Mouse (Mus musculus) hindbrain, embryonic 16.5 days (tissue): ENCODE data around the gene Rftn1. TPM values are rescaled to one million over a fixed set of nuclear protein-coding genes. Genes with fewer than 3 reads are reported as not detected.

Experiments used
- ATAC-seq: fragments of 200-750 bp; cut with Nextera tagmentation; 2 replicates; pipeline ENCODE4 v1.8.0; 2017; ENCODE audit warnings: moderate TSS enrichment, moderate library complexity
- H3K27ac ChIP-seq: fragments of 300-500 bp; sonication (generic); 2 replicates; pipeline ENCODE4 v1.5.1; 2014; ENCODE audit warnings: low read depth, mild to moderate bottlenecking, control low read depth, low read length, moderate library complexity
- H3K27me3 ChIP-seq: fragments of 300-500 bp; sonication (generic); replicated peaks from 2 replicates; pipeline ENCODE4 v1.6.1; 2014; ENCODE audit warnings: low read length; ENCODE audit not compliant: control insufficient read depth, insufficient read depth
- H3K36me3 ChIP-seq: fragments of 300-500 bp; sonication (generic); 2 replicates; pipeline ENCODE4 v1.6.1; 2014; ENCODE audit warnings: mild to moderate bottlenecking, low read length, moderate library complexity, mixed read lengths; ENCODE audit not compliant: control insufficient read depth, insufficient read depth
- H3K4me1 ChIP-seq: fragments of 300-500 bp; sonication (generic); 2 replicates; pipeline ENCODE4 v1.6.1; 2014; ENCODE audit warnings: low read depth, low read length; ENCODE audit not compliant: control insufficient read depth, insufficient read depth
- H3K4me2 ChIP-seq: fragments of 300-500 bp; sonication (generic); 2 replicates; pipeline ENCODE4 v1.6.1; 2014; ENCODE audit warnings: mild to moderate bottlenecking, low read length, control low read depth, moderate library complexity
- H3K4me3 ChIP-seq: fragments of 300-500 bp; sonication (generic); 2 replicates; pipeline ENCODE4 v1.5.1; 2014; ENCODE audit warnings: mild to moderate bottlenecking, low read length, control low read depth, moderate library complexity
- H3K9ac ChIP-seq: fragments of 300-500 bp; sonication (generic); 2 replicates; pipeline ENCODE4 v1.6.1; 2014; ENCODE audit warnings: low read depth, mild to moderate bottlenecking, control low read depth, low read length, moderate library complexity
- H3K9me3 ChIP-seq: fragments of 300-500 bp; sonication (generic); 2 replicates; pipeline ENCODE4 v1.6.1; 2014; ENCODE audit warnings: mild to moderate bottlenecking, low read length, moderate library complexity; ENCODE audit not compliant: control insufficient read depth
- WGBS: fragments of 180-500 bp; shearing (Covaris S2); extraction: QIAGEN DNeasy Blood & Tissue Kit; methylation state at CpG from one replicate; pipeline ENCODE4 v1.1.7; 2014; 5-methylcytosine and 5-hydroxymethylcytosine counted together
- polyA plus RNA-seq: library from polyadenylated mRNA; unstranded; fragments of >200 nt; fragmentation: Nextera tagmentation; extraction: Ambion mirVana; gene quantifications from 2 replicates; pipeline ENCODE4 v1.2.1, GENCODE M21; 2015

Gene Rftn1
- polyA plus RNA-seq, 1 experiment from 2014 or later, result 21.1 TPM

DNA sequence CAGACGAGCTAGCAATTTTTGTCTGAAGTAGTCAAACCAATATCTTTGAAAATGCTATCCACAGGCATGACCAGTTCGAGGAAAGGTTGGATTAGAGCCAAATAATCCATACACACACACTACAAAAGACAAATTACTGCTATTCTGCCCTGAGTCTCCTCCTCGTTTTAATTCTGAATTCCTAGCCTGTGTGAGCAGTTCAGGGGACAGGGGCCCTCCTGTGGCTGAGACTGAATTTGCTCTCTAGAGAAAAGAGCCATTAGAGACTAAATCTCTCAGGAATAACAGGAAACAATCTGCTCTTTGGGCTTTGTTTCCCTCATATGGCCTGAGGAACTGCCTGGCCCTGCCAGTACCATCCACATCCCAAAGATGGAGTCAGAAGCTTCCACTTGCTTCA lies 3.2 kb upstream of the Rftn1 start:
- 0 out of 2 replicates have a peak, but pooled peaks have one; percentile 34 for ATAC-seq
- Histone ChIP-seq H3K9me3 (no peaks in the 10 kb centered on the region), H3K9ac (no peak overlapping the region), H3K27ac (no peak overlapping the region), H3K4me1 (peaks cover 24% of the 10 kb centered on the region), H3K4me2 (no peak overlapping the region), H3K36me3 (no peaks in the 10 kb centered on the region), H3K27me3 (0 out of 2 replicates have a peak, but pooled peaks cover 5% of the 10 kb centered on the region), H3K4me3 (no peak overlapping the region)
- 27% methylated on average over 3 of the region's 3 CpGs for WGBS

DNA sequence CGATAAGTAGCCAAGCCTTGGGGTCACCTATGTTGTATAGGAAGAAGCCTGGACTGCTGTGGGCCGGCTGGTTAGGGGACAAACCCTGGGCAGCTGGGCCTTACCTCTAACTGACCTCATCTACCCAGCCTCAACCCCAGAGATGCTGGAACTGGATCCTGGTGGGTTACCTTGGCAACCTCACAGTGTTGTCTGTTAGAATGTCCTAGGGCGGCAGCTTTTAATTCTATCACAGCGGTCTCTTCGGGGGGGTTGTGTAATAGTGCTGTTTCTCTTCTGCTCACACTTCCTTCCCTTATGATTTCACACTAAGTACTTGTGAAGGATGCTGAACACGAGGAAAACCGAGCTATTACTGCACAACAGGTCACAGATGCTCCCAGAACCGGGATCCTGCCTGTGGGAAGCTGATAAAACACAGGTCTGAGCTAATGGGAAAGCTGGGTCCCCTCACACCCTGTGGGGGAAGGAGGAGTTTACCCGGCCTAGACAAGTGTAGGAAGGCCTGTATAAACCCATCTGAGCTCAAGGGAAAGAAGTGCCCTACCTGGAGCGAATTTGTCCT lies 2.0 kb upstream of the Rftn1 start:
- no peaks in the 10 kb centered on the region for H3K36me3 ChIP-seq
- 0 out of 2 replicates have a peak, but pooled peaks cover 5% of the 10 kb centered on the region for H3K27me3 ChIP-seq
- no peak for ATAC-seq
- H3K4me3 ChIP-seq, result no peak overlapping the region
- H3K9ac ChIP-seq, result no peak overlapping the region
- no peaks in the 10 kb centered on the region for H3K9me3 ChIP-seq
- WGBS, result 27% methylated on average over 10 of the region's 10 CpGs
- peaks cover 24% of the 10 kb centered on the region for H3K4me1 ChIP-seq
- H3K4me2 ChIP-seq, result no peak overlapping the region
- H3K27ac ChIP-seq, result no peak overlapping the region

DNA sequence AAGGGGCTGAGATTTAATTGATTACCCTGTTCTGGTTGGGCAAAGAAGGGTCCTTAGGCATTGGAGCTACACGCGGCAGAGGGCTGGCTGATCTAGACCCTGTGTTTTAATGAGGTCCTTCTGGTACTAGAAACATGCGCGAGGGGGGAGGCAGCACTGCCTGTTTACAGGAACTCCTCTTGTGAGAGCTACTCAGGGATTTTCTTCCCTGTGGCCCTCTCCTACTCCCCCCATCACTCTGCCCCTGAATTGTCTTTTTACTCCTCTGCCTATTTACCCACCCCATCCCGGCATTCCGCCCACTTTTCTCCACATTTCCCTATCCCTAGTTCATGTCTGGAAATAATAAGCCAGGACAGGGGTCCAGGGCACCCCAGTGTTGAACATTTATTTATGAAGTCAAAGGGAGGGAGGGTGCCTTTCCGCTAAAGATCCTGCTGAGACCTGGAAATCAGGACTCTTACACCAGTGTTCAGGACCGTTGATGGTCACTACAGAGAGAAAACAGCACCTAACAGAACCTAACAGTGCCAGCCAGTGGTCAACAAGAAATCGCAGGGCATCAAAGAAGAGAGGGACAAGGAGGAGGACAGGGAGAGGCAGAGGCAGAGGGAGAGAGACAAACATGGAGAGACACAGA lies 964 bp upstream of the Rftn1 start:
- Histone ChIP-seq H3K4me3 (no peak overlapping the region), H3K4me1 (peaks cover 24% of the 10 kb centered on the region), H3K9me3 (no peaks in the 10 kb centered on the region), H3K27me3 (0 out of 2 replicates have a peak, but pooled peaks cover 5% of the 10 kb centered on the region), H3K4me2 (no peak overlapping the region), H3K9ac (no peak overlapping the region), H3K36me3 (no peaks in the 10 kb centered on the region), H3K27ac (no peak overlapping the region)
- no peak for ATAC-seq
- WGBS, result 52% methylated on average over 9 of the region's 9 CpGs

DNA sequence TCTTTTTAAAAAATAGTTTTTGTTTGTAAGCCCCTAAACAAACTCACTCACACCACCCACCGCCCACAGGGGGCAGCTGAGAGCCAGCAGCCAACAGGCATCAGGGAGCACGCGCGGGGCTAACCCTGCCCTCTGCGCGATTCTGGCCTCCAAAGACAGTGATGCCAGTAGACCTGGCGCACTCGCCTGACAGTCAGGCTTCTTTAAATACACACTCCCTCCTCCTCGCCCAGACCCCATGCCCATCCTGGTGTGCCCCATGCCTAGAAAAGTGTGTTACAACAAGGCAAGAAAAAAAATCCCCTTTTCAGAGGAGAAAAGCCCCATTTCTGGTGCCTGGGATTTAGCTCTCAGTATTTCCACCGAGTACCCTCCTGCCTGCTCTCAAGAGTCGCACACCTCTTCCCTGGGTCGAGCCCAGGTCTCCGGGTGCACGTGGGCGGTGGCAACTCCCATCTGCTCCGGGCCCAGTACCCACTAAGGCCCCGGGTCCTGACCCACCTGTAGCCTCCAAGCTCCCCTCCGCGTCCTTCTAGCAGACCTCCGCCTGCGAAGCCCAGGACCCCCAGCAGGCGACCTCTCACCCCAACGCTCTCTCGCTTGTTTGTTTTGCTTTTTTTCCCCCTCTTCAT lies 977 bp downstream of the Rftn1 start:
- Histone ChIP-seq H3K27ac (0 out of 2 replicates have a peak overlapping the region, but pooled peaks have one; percentile 13), H3K4me1 (peaks cover 24% of the 10 kb centered on the region), H3K4me2 (peak overlapping the region; percentile 100), H3K27me3 (0 out of 2 replicates have a peak, but pooled peaks cover 5% of the 10 kb centered on the region), H3K4me3 (peak overlapping the region; percentile 79), H3K9me3 (no peaks in the 10 kb centered on the region), H3K9ac (peak overlapping the region; percentile 74), H3K36me3 (no peaks in the 10 kb centered on the region)
- 1% methylated on average over 24 of the region's 24 CpGs for WGBS
- ATAC-seq, result peak; percentile 62

DNA sequence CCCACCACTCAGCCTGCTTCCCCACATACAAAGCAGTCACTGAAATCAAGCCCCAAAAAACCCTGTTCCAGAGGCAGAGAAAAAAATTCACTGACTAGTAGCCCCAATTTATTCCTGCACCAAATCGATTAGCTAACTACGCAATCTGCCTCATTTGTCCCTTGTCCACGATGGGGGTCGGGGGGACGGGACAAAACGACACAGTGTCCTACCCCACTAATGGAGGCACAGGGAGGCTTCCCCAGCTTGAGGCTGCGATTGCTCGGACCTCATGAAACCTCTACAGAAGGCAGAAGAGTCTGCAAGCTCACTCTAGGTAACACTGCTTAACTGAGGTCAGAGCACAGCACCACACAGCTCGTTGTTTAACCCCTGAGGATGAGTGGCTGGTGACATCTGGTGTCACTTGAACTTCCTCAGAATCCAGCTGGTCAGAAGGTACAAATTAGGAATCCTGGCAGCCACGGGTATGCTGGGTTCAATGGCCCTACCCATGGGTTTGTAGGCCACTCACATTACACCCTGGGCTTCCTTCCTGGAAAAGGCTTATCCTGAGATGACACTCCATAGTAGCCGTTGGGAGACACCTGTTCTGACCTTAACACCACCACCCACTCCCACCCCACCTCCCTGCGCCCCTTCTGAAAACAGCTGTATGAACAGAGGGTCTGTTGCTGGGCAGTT lies 1.7 kb downstream of the Rftn1 start:
- no peak for ATAC-seq
- WGBS, result 75% methylated on average over 12 of the region's 12 CpGs
- Histone ChIP-seq H3K27ac (no peak overlapping the region), H3K4me3 (peak overlapping the region; percentile 79), H3K9me3 (no peaks in the 10 kb centered on the region), H3K36me3 (no peaks in the 10 kb centered on the region), H3K9ac (no peak overlapping the region), H3K4me1 (peaks cover 20% of the 10 kb centered on the region), H3K4me2 (peak overlapping the region; percentile 100), H3K27me3 (0 out of 2 replicates have a peak, but pooled peaks cover 5% of the 10 kb centered on the region)

DNA sequence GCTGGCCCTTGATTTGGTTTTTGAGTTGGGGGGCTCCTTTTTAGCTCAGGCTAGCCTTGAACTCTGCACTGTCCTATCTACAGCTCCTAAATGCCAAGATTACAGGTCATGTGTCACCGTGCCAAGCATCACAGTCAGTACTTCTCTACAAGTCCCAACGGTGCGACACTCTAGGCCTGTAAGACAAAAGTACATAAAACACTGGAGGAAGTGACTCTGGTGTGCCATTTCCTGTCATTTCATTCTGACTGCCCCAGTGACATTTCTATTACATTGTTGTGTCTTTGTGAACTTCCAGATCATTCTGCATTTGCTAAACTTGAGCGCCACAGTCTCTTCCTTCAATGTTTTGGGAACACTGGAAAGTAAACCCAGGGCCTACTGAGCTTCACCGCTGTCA lies 4.9 kb downstream of the Rftn1 start:
- no peak overlapping the region for H3K27ac ChIP-seq
- no peak overlapping the region for H3K4me3 ChIP-seq
- 0 out of 2 replicates have a peak, but pooled peaks cover 2% of the 10 kb centered on the region for H3K27me3 ChIP-seq
- H3K4me1 ChIP-seq, result peaks cover 11% of the 10 kb centered on the region
- H3K9me3 ChIP-seq, result no peaks in the 10 kb centered on the region
- no peak for ATAC-seq
- H3K36me3 ChIP-seq, result no peaks in the 10 kb centered on the region
- WGBS, result 86% methylated on average over 5 of the region's 5 CpGs
- no peak overlapping the region for H3K4me2 ChIP-seq
- no peak overlapping the region for H3K9ac ChIP-seq

DNA sequence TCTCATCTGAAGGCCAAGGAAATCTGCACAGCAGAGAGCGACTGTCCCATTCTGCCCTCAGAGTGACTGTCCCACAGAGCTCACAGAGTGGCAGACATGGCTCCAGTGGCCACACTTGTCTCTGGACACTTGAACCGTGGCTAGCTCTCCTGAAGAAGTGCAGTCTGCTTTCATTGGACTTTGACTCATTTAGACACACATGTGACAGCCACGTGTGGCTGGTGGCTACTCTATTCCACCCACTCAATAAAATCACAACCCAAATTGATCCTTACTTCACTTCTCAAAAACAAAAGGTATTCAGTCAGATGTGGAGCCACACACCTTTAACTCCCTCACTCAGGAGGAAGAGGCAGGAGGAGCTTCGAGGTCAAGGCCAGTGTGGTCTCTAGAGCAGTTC lies 5.4 kb downstream of the Rftn1 start:
- Histone ChIP-seq H3K4me3 (no peak overlapping the region), H3K9me3 (no peaks in the 10 kb centered on the region), H3K9ac (no peak overlapping the region), H3K27ac (no peak overlapping the region), H3K4me2 (no peak overlapping the region), H3K36me3 (no peaks in the 10 kb centered on the region), H3K27me3 (no peaks in the 10 kb centered on the region), H3K4me1 (peaks cover 9% of the 10 kb centered on the region)
- no peak for ATAC-seq
- WGBS, result 78% methylated on average over 4 of the region's 4 CpGs

DNA sequence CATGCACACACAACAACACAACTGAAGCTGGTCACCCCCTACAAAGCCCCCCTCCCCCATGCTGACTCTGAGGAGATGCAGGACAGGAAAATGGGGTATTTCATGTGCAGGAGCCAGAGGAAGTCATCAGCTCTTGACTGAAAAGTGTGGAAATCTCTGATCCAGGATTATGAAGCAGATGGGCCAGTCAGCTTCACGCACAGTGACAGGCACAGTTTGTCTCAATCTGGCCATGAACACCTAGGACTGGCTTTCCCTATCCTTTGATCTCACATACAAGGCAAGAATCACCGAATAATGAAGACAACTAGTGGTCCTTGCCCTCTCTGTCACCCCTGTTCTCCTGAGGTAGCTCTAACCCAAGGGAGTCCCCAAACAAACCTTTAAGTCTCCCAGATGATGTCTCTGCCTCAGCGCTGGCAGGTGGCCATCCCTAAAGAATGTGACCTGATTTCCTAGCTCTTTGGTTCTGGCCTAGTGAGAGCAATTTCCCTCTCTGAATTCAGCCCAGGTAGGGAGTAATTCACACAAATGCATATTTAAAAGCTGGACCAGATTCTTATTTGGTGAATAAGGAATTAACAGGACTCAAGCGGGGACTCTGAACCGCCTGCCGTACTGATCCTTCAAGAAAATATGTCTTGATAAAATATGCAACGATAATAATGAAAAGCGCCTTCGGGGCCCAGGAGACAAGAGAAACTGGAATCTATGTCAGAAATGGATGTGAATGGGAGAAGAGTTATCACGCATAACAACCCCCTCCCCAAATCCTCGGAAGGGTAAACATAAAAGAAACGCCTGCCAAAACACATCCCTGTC lies 6.0 kb downstream of the Rftn1 start:
- peaks cover 5% of the 10 kb centered on the region for H3K4me1 ChIP-seq
- H3K27me3 ChIP-seq, result no peaks in the 10 kb centered on the region
- no peak overlapping the region for H3K9ac ChIP-seq
- H3K9me3 ChIP-seq, result no peaks in the 10 kb centered on the region
- H3K4me2 ChIP-seq, result no peak overlapping the region
- WGBS, result 66% methylated on average over 12 of the region's 12 CpGs
- no peak overlapping the region for H3K4me3 ChIP-seq
- ATAC-seq, result no peak
- H3K27ac ChIP-seq, result peak overlapping the region; percentile 52; the same call in 1 of the 2 replicates
- H3K36me3 ChIP-seq, result no peaks in the 10 kb centered on the region
